Mouse (Mus musculus) stomach, postnatal 0 days (tissue): ENCODE measurements around the gene Nptxr.

ENCODE experiments used
- CTCF ChIP-seq: IDR thresholded peaks from 2 replicates; pipeline ENCODE4 v1.5.1; 2016; ENCODE audit warnings: antibody characterized with exemption, low read depth, mild to moderate bottlenecking, moderate library complexity
- EP300 ChIP-seq: optimal IDR thresholded peaks from 2 replicates; pipeline ENCODE3; 2016; ENCODE audit warnings: antibody characterized with exemption

GRCm38 (mm10) chr15:79801646-79802045 lies 2.9 kb downstream of the Nptxr start:
- TF ChIP-seq CTCF, result no peak
- no peak for TF ChIP-seq EP300
